Mouse (Mus musculus) thymus, adult 2 months (tissue): ENCODE results near the gene Foxa1.

ENCODE experiments used
- CTCF ChIP-seq: fragments of 200-500 bp; IDR thresholded peaks from 2 replicates; pipeline ENCODE4 v1.5.1; 2012; ENCODE audit warnings: mild to moderate bottlenecking, control low read depth, low read length, moderate library complexity, borderline replicate concordance; ENCODE audit not compliant: control insufficient read depth, poor library complexity, insufficient read depth; ENCODE audit errors: extremely low read depth
- POLR2A ChIP-seq: fragments of 200-500 bp; IDR thresholded peaks from 2 replicates; pipeline ENCODE4 v1.6.1; 2012; ENCODE audit warnings: mild to moderate bottlenecking, low read length, control low read depth, moderate library complexity; ENCODE audit not compliant: control insufficient read depth, poor library complexity, insufficient read depth; ENCODE audit errors: extremely low read depth

- no peak for TF ChIP-seq CTCF
- TF ChIP-seq POLR2A, result no peak
These were observed 32.2 kb downstream of the Foxa1 start for GRCm38 (mm10) chr12:57514552-57514951.
